Mouse (Mus musculus): ENCODE data around the gene Mgam.
"Not testable (repeated sequence)": the region's sequence is repeated elsewhere in the genome, so short reads cannot be mapped to it uniquely, and the experiment has no call there.

- TF ChIP-seq CTCF (IDR thresholded peaks at IDR 0.05); POLR2A (IDR thresholded peaks at IDR 0.05; ENCODE audit: insufficient read depth, low read depth, low read length): not testable (repeated sequence)
These were observed 120.4 kb downstream of the Mgam start for GRCm38 (mm10) chr6:40749030-40749429.
